Mouse (Mus musculus) myocyte (in vitro differentiated cells): Measurements from ENCODE around the gene Pstpip1. TPM values are rescaled to one million over a fixed set of nuclear protein-coding genes. Genes with fewer than 3 reads are reported as not detected.

ENCODE experiments used
- H3K27me3 ChIP-seq: one replicate; pipeline ENCODE4 v1.6.1; 2011; ENCODE audit not compliant: control insufficient read depth, insufficient read depth, insufficient read length
- H3K36me3 ChIP-seq: one replicate; pipeline ENCODE4 v1.6.1; 2011; ENCODE audit not compliant: control insufficient read depth, insufficient read depth
- H3K4me2 ChIP-seq: one replicate; pipeline ENCODE4 v1.6.1; 2011; ENCODE audit warnings: low read depth, control low read depth
- H3K4me3 ChIP-seq: one replicate; pipeline ENCODE4 v1.5.1; 2011; ENCODE audit warnings: mild to moderate bottlenecking, control low read depth, moderate library complexity
- H3K79me2 ChIP-seq: one replicate; pipeline ENCODE4 v1.6.1; 2011; ENCODE audit not compliant: control insufficient read depth, insufficient read depth
- H3ac ChIP-seq: one replicate; pipeline ENCODE4 v1.6.1; 2011; ENCODE audit not compliant: control insufficient read depth, insufficient read length
- CEBPB ChIP-seq: IDR thresholded peaks from 2 replicates; pipeline ENCODE4 v1.6.1; 2011; ENCODE audit warnings: mild to moderate bottlenecking, moderate library complexity; ENCODE audit not compliant: poor library complexity, insufficient read depth, severe bottlenecking
- E2F4 ChIP-seq: IDR thresholded peaks from one replicate; pipeline ENCODE4 v1.6.1; 2011; ENCODE audit warnings: mild to moderate bottlenecking, control low read depth, moderate library complexity; ENCODE audit not compliant: insufficient read depth
- MAX ChIP-seq: IDR thresholded peaks from one replicate; pipeline ENCODE4 v1.6.1; 2011; ENCODE audit warnings: low read depth, mild to moderate bottlenecking, control low read depth
- MYOD1 ChIP-seq, 3 experiments: IDR thresholded peaks; one replicate each; pipeline ENCODE4 v1.6.1; 2011; ENCODE audit warnings: control low read depth in 2 of 3, low read depth in 2 of 3, mild to moderate bottlenecking in 2 of 3, moderate library complexity in 1 of 3; ENCODE audit not compliant: insufficient read length in 2 of 3, control insufficient read depth in 1 of 3
- MYOG ChIP-seq, 3 experiments: IDR thresholded peaks; one replicate each; pipeline ENCODE4 v1.6.1; 2011; ENCODE audit warnings: control low read depth in 2 of 3, low read depth in 2 of 3, mild to moderate bottlenecking in 2 of 3; ENCODE audit not compliant: insufficient read length in 2 of 3, control insufficient read depth in 1 of 3, insufficient read depth in 1 of 3
- POLR2A ChIP-seq: IDR thresholded peaks from one replicate; pipeline ENCODE4 v1.6.1; 2011; ENCODE audit warnings: low read depth, mild to moderate bottlenecking, control low read depth, moderate library complexity; ENCODE audit not compliant: insufficient read length
- POLR2AphosphoS2 ChIP-seq: IDR thresholded peaks from one replicate; pipeline ENCODE4 v1.6.1; 2011; ENCODE audit warnings: low read depth, control low read depth; ENCODE audit not compliant: insufficient read length
- REST ChIP-seq: IDR thresholded peaks from one replicate; pipeline ENCODE4 v1.6.1; 2011; ENCODE audit warnings: mild to moderate bottlenecking, control low read depth, moderate library complexity; ENCODE audit not compliant: insufficient read depth, insufficient read length
- SRF ChIP-seq: IDR thresholded peaks from one replicate; pipeline ENCODE4 v1.6.1; 2011; ENCODE audit warnings: low read depth; ENCODE audit not compliant: control insufficient read depth, insufficient read length
- TCF12 ChIP-seq: IDR thresholded peaks from one replicate; pipeline ENCODE4 v1.6.1; 2011; ENCODE audit warnings: mild to moderate bottlenecking, control low read depth; ENCODE audit not compliant: poor library complexity, insufficient read depth, severe bottlenecking
- TCF3 ChIP-seq: IDR thresholded peaks from one replicate; pipeline ENCODE4 v1.6.1; 2011; ENCODE audit warnings: low read depth, control low read depth; ENCODE audit not compliant: insufficient read length
- USF1 ChIP-seq: IDR thresholded peaks from one replicate; pipeline ENCODE4 v1.6.1; 2011; ENCODE audit warnings: low read depth, mild to moderate bottlenecking, control low read depth, moderate library complexity
- polyA plus RNA-seq: library from polyadenylated mRNA; unstranded; fragments of >200 nt; fragmentation: generic; extraction: Trizol; gene quantifications from one replicate; pipeline ENCODE4 v1.2.1, GENCODE M21; 2012; ENCODE audit warnings: missing spikeins

Pstpip1 gene
- polyA plus RNA-seq, 1 experiment: 18.9 TPM

- peak; percentile 74 for TF ChIP-seq TCF3
- no peak for TF ChIP-seq USF1
- TF ChIP-seq E2F4: no peak
- TF ChIP-seq REST: no peak
- no peak for TF ChIP-seq SRF
- TF ChIP-seq MYOG (IDR thresholded peaks at IDR 0.05; ENCODE audit: control insufficient read depth in 1 of 3, insufficient read depth in 1 of 3, insufficient read length in 2 of 3, low read depth in 2 of 3): peak; percentile 59 to 92 (median 91)
- no peak for TF ChIP-seq POLR2A
- TF ChIP-seq CEBPB: peak; percentile 81
- peak; percentile 78 for TF ChIP-seq MAX
- TF ChIP-seq POLR2AphosphoS2: peak; percentile 36
- peak; percentile 93 for TF ChIP-seq TCF12
- peak; percentile 91 to 96 (median 95) for TF ChIP-seq MYOD1 (IDR thresholded peaks at IDR 0.05; ENCODE audit: control insufficient read depth in 1 of 3, insufficient read length in 2 of 3, low read depth in 2 of 3)
These were observed 42.2 kb downstream of the Pstpip1 start for GRCm38 (mm10) chr9:56131813-56132525.

GRCm38 (mm10) chr9:56133970-56134369 is 44.2 kb downstream of the Pstpip1 start:
- TF ChIP-seq MYOG (IDR thresholded peaks at IDR 0.05; ENCODE audit: control insufficient read depth in 1 of 3, insufficient read depth in 1 of 3, insufficient read length in 2 of 3, low read depth in 2 of 3) (peak in 1 of 3 experiments; percentile 16), TCF12 (peak; percentile 17), REST (no peak), MYOD1 (IDR thresholded peaks at IDR 0.05; ENCODE audit: control insufficient read depth in 1 of 3, insufficient read length in 2 of 3, low read depth in 2 of 3) (peak in 1 of 3 experiments; percentile 45), E2F4 (no peak), CEBPB (no peak), POLR2A (no peak), USF1 (no peak), SRF (no peak), MAX (no peak), POLR2AphosphoS2 (no peak), TCF3 (no peak)

More at GRCm38 (mm10) chr9:56131813-56132525, 42.2 kb downstream of the Pstpip1 start:
- Histone ChIP-seq H3K4me2 (peak overlapping the region; percentile 56), H3K27me3 (no peaks in the 10 kb centered on the region), H3K4me3 (no peak overlapping the region), H3ac (no peak overlapping the region), H3K79me2 (no peaks in the 10 kb centered on the region), H3K36me3 (peaks cover 9% of the 10 kb centered on the region)

GRCm38 (mm10) chr9:56134614-56135013 is 44.9 kb downstream of the Pstpip1 start:
- Histone ChIP-seq H3K4me3 (no peak overlapping the region), H3K36me3 (peaks cover 9% of the 10 kb centered on the region), H3K4me2 (no peak overlapping the region), H3K27me3 (no peaks in the 10 kb centered on the region), H3ac (no peak overlapping the region), H3K79me2 (no peaks in the 10 kb centered on the region)
- TF ChIP-seq MYOG (IDR thresholded peaks at IDR 0.05; ENCODE audit: control insufficient read depth in 1 of 3, insufficient read depth in 1 of 3, insufficient read length in 2 of 3, low read depth in 2 of 3) (no peak), TCF12 (no peak), CEBPB (no peak), REST (no peak)

More at GRCm38 (mm10) chr9:56133970-56134369, 44.2 kb downstream of the Pstpip1 start:
- Histone ChIP-seq H3K79me2 (no peaks in the 10 kb centered on the region), H3K36me3 (peaks cover 9% of the 10 kb centered on the region), H3K27me3 (no peaks in the 10 kb centered on the region), H3K4me3 (no peak overlapping the region), H3ac (no peak overlapping the region), H3K4me2 (no peak overlapping the region)

- Histone ChIP-seq H3ac (no peak overlapping the region), H3K27me3 (no peaks in the 10 kb centered on the region), H3K79me2 (no peaks in the 10 kb centered on the region), H3K36me3 (peaks cover 9% of the 10 kb centered on the region), H3K4me2 (no peak overlapping the region), H3K4me3 (no peak overlapping the region)
- TF ChIP-seq MYOG (IDR thresholded peaks at IDR 0.05; ENCODE audit: control insufficient read depth in 1 of 3, insufficient read depth in 1 of 3, insufficient read length in 2 of 3, low read depth in 2 of 3): no peak
These were observed 45.9 kb downstream of the Pstpip1 start for GRCm38 (mm10) chr9:56135590-56136197.

GRCm38 (mm10) chr9:56141776-56142175 is 52.0 kb downstream of the Pstpip1 start:
- no peak overlapping the region for H3ac ChIP-seq
- peaks cover 13% of the 10 kb centered on the region for H3K36me3 ChIP-seq
- no peak overlapping the region for H3K4me3 ChIP-seq
- H3K79me2 ChIP-seq: no peaks in the 10 kb centered on the region
- H3K27me3 ChIP-seq: no peaks in the 10 kb centered on the region
- no peak for TF ChIP-seq TCF3
- TF ChIP-seq CEBPB: no peak
- TF ChIP-seq POLR2A: no peak
- TF ChIP-seq SRF: no peak
- TF ChIP-seq USF1: no peak
- TF ChIP-seq MYOG (IDR thresholded peaks at IDR 0.05; ENCODE audit: control insufficient read depth in 1 of 3, insufficient read depth in 1 of 3, insufficient read length in 2 of 3, low read depth in 2 of 3): no peak
- no peak for TF ChIP-seq MAX
- TF ChIP-seq E2F4: no peak
- no peak for TF ChIP-seq POLR2AphosphoS2
- no peak for TF ChIP-seq REST
- no peak for TF ChIP-seq TCF12
- no peak for TF ChIP-seq MYOD1 (IDR thresholded peaks at IDR 0.05; ENCODE audit: control insufficient read depth in 1 of 3, insufficient read length in 2 of 3, low read depth in 2 of 3)
- no peak overlapping the region for H3K4me2 ChIP-seq
